Mouse (Mus musculus) stomach, embryonic 15.5 days (tissue): ENCODE results near the gene Fam222b. TPM values are rescaled to one million over a fixed set of nuclear protein-coding genes. Genes with fewer than 3 reads are reported as not detected.

Experiments
- ATAC-seq: fragments of 200-750 bp; cut with Nextera tagmentation; 2 replicates; pipeline ENCODE4 v1.8.0; 2017; ENCODE audit warnings: low read depth, moderate number of reproducible peaks, moderate TSS enrichment; ENCODE audit not compliant: insufficient read depth, low FRiP score
- H3K27ac ChIP-seq: fragments of 300-500 bp; sonication (generic); 2 replicates; pipeline ENCODE4 v1.5.1; 2015; ENCODE audit warnings: mild to moderate bottlenecking, inconsistent platforms
- H3K27me3 ChIP-seq: fragments of 300-500 bp; sonication (generic); replicated peaks from 2 replicates; pipeline ENCODE4 v1.6.1; 2015; ENCODE audit warnings: inconsistent platforms
- H3K36me3 ChIP-seq: fragments of 300-500 bp; sonication (generic); 2 replicates; pipeline ENCODE4 v1.6.1; 2015; ENCODE audit warnings: inconsistent platforms
- H3K4me1 ChIP-seq: fragments of 300-500 bp; sonication (generic); 2 replicates; pipeline ENCODE4 v1.6.1; 2015; ENCODE audit warnings: inconsistent platforms
- H3K4me2 ChIP-seq: fragments of 300-500 bp; sonication (generic); 2 replicates; pipeline ENCODE4 v1.6.1; 2015; ENCODE audit warnings: mild to moderate bottlenecking, inconsistent platforms
- H3K4me3 ChIP-seq: fragments of 300-500 bp; sonication (generic); replicated peaks from 2 replicates; pipeline ENCODE4 v1.5.1; 2015; ENCODE audit warnings: inconsistent platforms
- H3K9ac ChIP-seq: fragments of 300-500 bp; sonication (generic); 2 replicates; pipeline ENCODE4 v1.6.1; 2015; ENCODE audit warnings: inconsistent platforms
- H3K9me3 ChIP-seq: fragments of 300-500 bp; sonication (generic); 2 replicates; pipeline ENCODE4 v1.6.1; 2016; ENCODE audit warnings: inconsistent platforms
- WGBS: fragments of 180-500 bp; shearing (Covaris S2); methylation state at CpG from one replicate; pipeline ENCODE4 v1.1.7; 2015; 5-methylcytosine and 5-hydroxymethylcytosine counted together
- polyA plus RNA-seq: library from polyadenylated mRNA; unstranded; fragments of >200 nt; fragmentation: Nextera tagmentation; extraction: Ambion mirVana; gene quantifications from 2 replicates; pipeline ENCODE4 v1.2.1, GENCODE M21; 2015

The Fam222b gene
- polyA plus RNA-seq, 1 experiment from 2014 or later, result 10.6 TPM

- Histone ChIP-seq H3K27me3 (no peaks in the 10 kb centered on the region), H3K4me2 (no peak overlapping the region), H3K36me3 (peaks cover 17% of the 10 kb centered on the region), H3K9me3 (no peaks in the 10 kb centered on the region), H3K4me1 (no peaks in the 10 kb centered on the region), H3K27ac (no peak overlapping the region), H3K9ac (no peak overlapping the region), H3K4me3 (no peak overlapping the region)
- 89% methylated on average over 2 of the region's 2 CpGs for WGBS
- ATAC-seq, result no peak
These were observed 49.1 kb downstream of the Fam222b start for GRCm38 (mm10) chr11:78143520-78143919.

GRCm38 (mm10) chr11:78146168-78146567, 51.7 kb downstream of the Fam222b start:
- ATAC-seq, result no peak; the same call in 1 of the 2 replicates
- peaks cover 27% of the 10 kb centered on the region for H3K36me3 ChIP-seq
- no peaks in the 10 kb centered on the region for H3K9me3 ChIP-seq
- WGBS, result 80% methylated on average over 5 of the region's 5 CpGs
- H3K27ac ChIP-seq, result peak overlapping the region; percentile 73
- no peak overlapping the region for H3K4me3 ChIP-seq
- H3K27me3 ChIP-seq, result no peaks in the 10 kb centered on the region
- H3K4me1 ChIP-seq, result no peaks in the 10 kb centered on the region
- H3K9ac ChIP-seq, result no peak overlapping the region
- no peak overlapping the region for H3K4me2 ChIP-seq

- Histone ChIP-seq H3K27me3 (no peaks in the 10 kb centered on the region), H3K4me3 (no peak overlapping the region), H3K4me2 (no peak overlapping the region), H3K36me3 (peaks cover 28% of the 10 kb centered on the region), H3K4me1 (0 out of 2 replicates have a peak, but pooled peaks cover 1% of the 10 kb centered on the region), H3K9ac (no peak overlapping the region), H3K9me3 (no peaks in the 10 kb centered on the region), H3K27ac (peak overlapping the region; percentile 73)
- 75% methylated on average over 6 of the region's 6 CpGs for WGBS
- ATAC-seq, result peak; percentile 43; the same call in 1 of the 2 replicates
These were observed 52.5 kb downstream of the Fam222b start for GRCm38 (mm10) chr11:78146707-78147543.

- Histone ChIP-seq H3K4me3 (no peak overlapping the region), H3K27me3 (no peaks in the 10 kb centered on the region), H3K36me3 (peaks cover 33% of the 10 kb centered on the region), H3K27ac (no peak overlapping the region), H3K4me2 (no peak overlapping the region), H3K9me3 (no peaks in the 10 kb centered on the region), H3K9ac (no peak overlapping the region), H3K4me1 (peaks cover 8% of the 10 kb centered on the region; the same call in 1 of the 2 replicates)
- WGBS, result 36% methylated on average over 1 of the region's 1 CpGs
- ATAC-seq, result no peak
These were observed 56.7 kb downstream of the Fam222b start for GRCm38 (mm10) chr11:78151161-78151560.

- ATAC-seq, result no peak
- Histone ChIP-seq H3K36me3 (peaks cover 39% of the 10 kb centered on the region), H3K4me3 (no peak overlapping the region), H3K4me1 (peaks cover 8% of the 10 kb centered on the region; the same call in 1 of the 2 replicates), H3K4me2 (no peak overlapping the region), H3K9me3 (no peaks in the 10 kb centered on the region), H3K9ac (no peak overlapping the region), H3K27ac (peak overlapping the region; percentile 73), H3K27me3 (no peaks in the 10 kb centered on the region)
- WGBS, result 46% methylated on average over 9 of the region's 9 CpGs
These were observed 58.1 kb downstream of the Fam222b start for GRCm38 (mm10) chr11:78152299-78153231.

- WGBS, result 81% methylated on average over 13 of the region's 13 CpGs
- H3K4me2 ChIP-seq, result no peak overlapping the region
- peak overlapping the region; percentile 73; the same call in 1 of the 2 replicates for H3K27ac ChIP-seq
- peaks cover 8% of the 10 kb centered on the region; the same call in 1 of the 2 replicates for H3K4me1 ChIP-seq
- H3K36me3 ChIP-seq, result peaks cover 52% of the 10 kb centered on the region
- no peak overlapping the region for H3K9ac ChIP-seq
- no peaks in the 10 kb centered on the region for H3K9me3 ChIP-seq
- ATAC-seq, result no peak
- no peaks in the 10 kb centered on the region for H3K27me3 ChIP-seq
- H3K4me3 ChIP-seq, result no peak overlapping the region
These were observed 59.3 kb downstream of the Fam222b start for GRCm38 (mm10) chr11:78153778-78154177.

- H3K9me3 ChIP-seq, result no peaks in the 10 kb centered on the region
- H3K36me3 ChIP-seq, result peaks cover 62% of the 10 kb centered on the region
- H3K4me1 ChIP-seq, result peaks cover 17% of the 10 kb centered on the region
- no peaks in the 10 kb centered on the region for H3K27me3 ChIP-seq
- no peak overlapping the region for H3K27ac ChIP-seq
- no peak for ATAC-seq
- no peak overlapping the region for H3K9ac ChIP-seq
- no peak overlapping the region for H3K4me2 ChIP-seq
- WGBS, result 81% methylated on average over 5 of the region's 5 CpGs
- no peak overlapping the region for H3K4me3 ChIP-seq
These were observed 61.2 kb downstream of the Fam222b start for GRCm38 (mm10) chr11:78155674-78156073.

- no peak overlapping the region for H3K9ac ChIP-seq
- H3K9me3 ChIP-seq, result no peaks in the 10 kb centered on the region
- no peak overlapping the region for H3K4me3 ChIP-seq
- H3K36me3 ChIP-seq, result peaks cover 62% of the 10 kb centered on the region
- H3K27ac ChIP-seq, result no peak overlapping the region
- H3K4me1 ChIP-seq, result peaks cover 20% of the 10 kb centered on the region
- WGBS, result 75% methylated on average over 6 of the region's 6 CpGs
- ATAC-seq, result no peak
- H3K4me2 ChIP-seq, result no peak overlapping the region
- no peaks in the 10 kb centered on the region for H3K27me3 ChIP-seq
These were observed 61.8 kb downstream of the Fam222b start for GRCm38 (mm10) chr11:78156156-78156699.

- Histone ChIP-seq H3K4me2 (no peak overlapping the region), H3K27ac (no peak overlapping the region), H3K9ac (no peak overlapping the region), H3K36me3 (peaks cover 68% of the 10 kb centered on the region), H3K4me3 (no peak overlapping the region), H3K9me3 (no peaks in the 10 kb centered on the region), H3K4me1 (peaks cover 31% of the 10 kb centered on the region), H3K27me3 (no peaks in the 10 kb centered on the region)
- WGBS, result 19% methylated on average over 2 of the region's 2 CpGs
- ATAC-seq, result 0 out of 2 replicates have a peak, but pooled peaks have one; percentile 34
These were observed 64.6 kb downstream of the Fam222b start for GRCm38 (mm10) chr11:78159096-78159495.

- ATAC-seq, result no peak
- peaks cover 63% of the 10 kb centered on the region for H3K36me3 ChIP-seq
- H3K4me3 ChIP-seq, result no peak overlapping the region
- no peak overlapping the region for H3K4me2 ChIP-seq
- no peaks in the 10 kb centered on the region for H3K27me3 ChIP-seq
- 75% methylated on average over 7 of the region's 7 CpGs for WGBS
- no peak overlapping the region for H3K9ac ChIP-seq
- no peaks in the 10 kb centered on the region for H3K9me3 ChIP-seq
- H3K27ac ChIP-seq, result no peak overlapping the region
- peaks cover 31% of the 10 kb centered on the region for H3K4me1 ChIP-seq
These were observed 65.1 kb downstream of the Fam222b start for GRCm38 (mm10) chr11:78159557-78159956.

GRCm38 (mm10) chr11:78160171-78160570, 65.7 kb downstream of the Fam222b start:
- Histone ChIP-seq H3K9ac (no peak overlapping the region), H3K4me2 (no peak overlapping the region), H3K4me1 (peaks cover 31% of the 10 kb centered on the region), H3K9me3 (no peaks in the 10 kb centered on the region), H3K27ac (no peak overlapping the region), H3K4me3 (no peak overlapping the region), H3K36me3 (peaks cover 57% of the 10 kb centered on the region), H3K27me3 (no peaks in the 10 kb centered on the region)
- ATAC-seq, result no peak
- WGBS, result 79% methylated on average over 18 of the region's 18 CpGs
